Comparison of ENCODE assay signal across 9 mouse cellular contexts in genomic region chr15:8442761-8443160, GRCm38 (mm10). TPM values are rescaled to one million over a fixed set of nuclear protein-coding genes. Genes with fewer than 3 reads are reported as not detected.
DNase-seq lines count a peak whose midpoint lies in the region; ATAC-seq and TF ChIP-seq lines count a peak whose summit lies in the region.
"Had no signal": no experiment of that assay in that cellular context is flagged by ENCODE, and none has a peak within 500 bp of the region (broad histone marks: within the 10 kb centered on the region; RNA-seq: fewer than 3 reads in every experiment).

No protein-coding gene starts in this region.

- no peak for TF ChIP-seq POLR2A in heart, adult 2 months (IDR thresholded peaks at IDR 0.05; ENCODE audit: insufficient read depth, low read depth, low read length)

- H3K9me3 ChIP-seq in forebrain, embryonic 12.5 days = no peaks in the 10 kb centered on the region
- H3K9me3 ChIP-seq in limb, embryonic 12.5 days = no peaks in the 10 kb centered on the region

- H3K4me1 ChIP-seq in heart, adult 2 months (ENCODE audit: control insufficient read depth, insufficient read depth, low read length) = peaks cover 3% of the 10 kb centered on the region
- H3K4me1 ChIP-seq in forebrain, embryonic 12.5 days = peaks cover 28% of the 10 kb centered on the region
- H3K4me1 ChIP-seq in limb, embryonic 12.5 days (replicated peaks) = peaks cover 14% of the 10 kb centered on the region

- ATAC-seq in forebrain, embryonic 12.5 days (ENCODE audit: low FRiP score) = no peak
- no peak for ATAC-seq in limb, embryonic 12.5 days (ENCODE audit: insufficient number of reproducible peaks, insufficient read depth, low FRiP score, low TSS enrichment, low read depth)
- peak; percentile 31; the same call in 1 of the 2 replicates for ATAC-seq in neutrophil, adult 5-6 weeks (ENCODE audit: extremely low read depth, insufficient number of reproducible peaks, low FRiP score, poor library complexity, severe bottlenecking)

- DNase-seq in heart, adult 2 months = no peak
- DNase-seq in heart, postnatal 25 days (ENCODE audit: low spot score) = no peak
- DNase-seq in NIH3T3 (ENCODE audit: low read depth) = peak; percentile 36
- DNase-seq in right cerebral cortex, postnatal 25 days = no peak
- no peak for DNase-seq in frontal cortex, postnatal 14 days (ENCODE audit: low spot score in 2 of 2)

- TF ChIP-seq EP300 in heart, adult 2 months (IDR thresholded peaks at IDR 0.05; ENCODE audit: insufficient read depth, low read depth, low read length) = no peak

- H3K4me2 ChIP-seq in forebrain, embryonic 12.5 days = peak overlapping the region; percentile 65
- H3K4me2 ChIP-seq in limb, embryonic 12.5 days = peak overlapping the region; percentile 93

- peaks cover 3% of the 10 kb centered on the region; the same call in 1 of the 2 replicates for H3K79me2 ChIP-seq in heart, adult 2 months (replicated peaks; ENCODE audit: control insufficient read depth, insufficient read depth, low read length)

- WGBS in heart, adult 2 months = under 1% methylated on average over 6 of the region's 6 CpGs
- WGBS in forebrain, embryonic 12.5 days = under 1% methylated on average over 6 of the region's 6 CpGs
- 3% methylated on average over 6 of the region's 6 CpGs for WGBS in limb, embryonic 12.5 days

- peaks cover 5% of the 10 kb centered on the region for H3K36me3 ChIP-seq in heart, adult 2 months (ENCODE audit: control insufficient read depth, insufficient read depth, low read length)
- no peaks in the 10 kb centered on the region for H3K36me3 ChIP-seq in forebrain, embryonic 12.5 days (replicated peaks)
- H3K36me3 ChIP-seq in limb, embryonic 12.5 days = no peaks in the 10 kb centered on the region

- peak overlapping the region; percentile 92 for H3K27ac ChIP-seq in heart, adult 2 months
- H3K27ac ChIP-seq in forebrain, embryonic 12.5 days = peak overlapping the region; percentile 54; the same call in 1 of the 2 replicates
- peak overlapping the region; percentile 25; the same call in 1 of the 2 replicates for H3K27ac ChIP-seq in limb, embryonic 12.5 days

- no peak for TF ChIP-seq CTCF in heart, adult 2 months (IDR thresholded peaks at IDR 0.05)

- peak overlapping the region; percentile 66 for H3K4me3 ChIP-seq in heart, adult 2 months
- H3K4me3 ChIP-seq in forebrain, embryonic 12.5 days (replicated peaks) = peak overlapping the region; percentile 89
- peak overlapping the region; percentile 95 for H3K4me3 ChIP-seq in limb, embryonic 12.5 days (replicated peaks)

- intact Hi-C loops in heart, adult 2 months (cut with DNase I) = loop anchor here (5.0 to 10.0 kb wide), 2 partner anchors 40 to 338 kb away; partner anchors contain the start of gene Nup155
- intact Hi-C loops in heart, postnatal 25 days (cut with DNase I) = loop anchor here (5.0 to 10.0 kb wide), 2 partner anchors 40 to 338 kb away; partner anchors contain the start of gene Nup155

- no peaks in the 10 kb centered on the region for H3K27me3 ChIP-seq in heart, adult 2 months (ENCODE audit: control insufficient read depth, insufficient read depth, low read length)
- H3K27me3 ChIP-seq in forebrain, embryonic 12.5 days = no peaks in the 10 kb centered on the region
- no peaks in the 10 kb centered on the region for H3K27me3 ChIP-seq in limb, embryonic 12.5 days
- H3K27me3 ChIP-seq: Patski had no signal

- H3K9ac ChIP-seq in heart, adult 2 months (ENCODE audit: low read depth, low read length) = peak overlapping the region; percentile 57
- H3K9ac ChIP-seq in forebrain, embryonic 12.5 days = peak overlapping the region; percentile 98
- H3K9ac ChIP-seq in limb, embryonic 12.5 days (replicated peaks) = peak overlapping the region; percentile 99

RNA-seq across cellular contexts. Expression of gene Nipbl, which starts 1.5 kb away (rescaled TPM):
- total RNA-seq in heart, adult 2 months (2021) = 10 to 100 TPM; 26.6 to 29.5 TPM
- 4.1 and 8.3 TPM in 2 replicates for polyA plus RNA-seq in heart, adult 2 months (2012; rRNA removed)
- total RNA-seq in heart, postnatal 25 days (2021) = 10 to 100 TPM; 27.6 to 29.8 TPM
- polyA plus RNA-seq in forebrain, embryonic 12.5 days (2016; fragmentation: Nextera tagmentation; extraction: Ambion mirVana) = 25.0 and 25.9 TPM in 2 replicates
- 21.9 and 22.9 TPM in 2 replicates for polyA plus RNA-seq in limb, embryonic 12.5 days (2016; fragmentation: Nextera tagmentation; extraction: Ambion mirVana)
- total RNA-seq in neutrophil, adult 5-6 weeks (2017) = 97.9 and 102 TPM in 2 replicates

Comparison
In these comparisons a context has a peak if more than half of its experiments do, and no peak if none do; other contexts are left out.
1. H3K27ac ChIP-seq: peak in every context shown above with its lines; median percentile 92 in heart, adult 2 months; 54 in forebrain, embryonic 12.5 days; 25 in limb, embryonic 12.5 days.